Mouse (Mus musculus): ENCODE data around the gene Bsdc1. TPM values are rescaled to one million over a fixed set of nuclear protein-coding genes. Genes with fewer than 3 reads are reported as not detected.
A peak's percentile ranks its signal among the peaks of the same experiment; 100 is the strongest.

Gene Bsdc1
- total RNA-seq, 1 experiment from 2014 or later: 26.4 TPM

GRCm38 (mm10) chr4:129476047-129476446 lies 14.7 kb downstream of the Bsdc1 start:
- no peak for ATAC-seq (replicated peaks; ENCODE audit: low read depth, poor library complexity, severe bottlenecking)

- ATAC-seq (replicated peaks; ENCODE audit: low read depth, poor library complexity, severe bottlenecking): no peak
Observed at GRCm38 (mm10) chr4:129479863-129480262, 18.5 kb downstream of the Bsdc1 start.

- no peak for ATAC-seq (replicated peaks; ENCODE audit: low read depth, poor library complexity, severe bottlenecking)
Observed at GRCm38 (mm10) chr4:129481090-129481489, 19.7 kb downstream of the Bsdc1 start.

- ATAC-seq (replicated peaks; ENCODE audit: low read depth, poor library complexity, severe bottlenecking): no peak; the same call in 1 of the 2 replicates
Observed at GRCm38 (mm10) chr4:129490972-129491880, 29.8 kb downstream of the Bsdc1 start, which contains the start of the genes Tssk3 and Fam229a. Gene Tssk3, minus strand, starts transcription at chr4:129491022. Gene Fam229a, plus strand, starts transcription at chr4:129491190.

GRCm38 (mm10) chr4:129494681-129495080 lies 33.3 kb downstream of the Bsdc1 start:
- no peak for ATAC-seq (replicated peaks; ENCODE audit: low read depth, poor library complexity, severe bottlenecking)

- ATAC-seq (replicated peaks; ENCODE audit: low read depth, poor library complexity, severe bottlenecking): peak; percentile 45
Observed at GRCm38 (mm10) chr4:129495672-129496562, 34.5 kb downstream of the Bsdc1 start.

- peak; percentile 56 for ATAC-seq (replicated peaks; ENCODE audit: low read depth, poor library complexity, severe bottlenecking)
Observed at GRCm38 (mm10) chr4:129496631-129497030, 35.2 kb downstream of the Bsdc1 start.

GRCm38 (mm10) chr4:129498941-129499340 lies 37.6 kb downstream of the Bsdc1 start:
- no peak for ATAC-seq (replicated peaks; ENCODE audit: low read depth, poor library complexity, severe bottlenecking)

- ATAC-seq (replicated peaks; ENCODE audit: low read depth, poor library complexity, severe bottlenecking): no peak
Observed at GRCm38 (mm10) chr4:129500017-129500416, 38.6 kb downstream of the Bsdc1 start.

- ATAC-seq (replicated peaks; ENCODE audit: low read depth, poor library complexity, severe bottlenecking): peak; percentile 72
Observed at GRCm38 (mm10) chr4:129500607-129501566, 39.5 kb downstream of the Bsdc1 start.

- no peak for ATAC-seq (replicated peaks; ENCODE audit: low read depth, poor library complexity, severe bottlenecking)
Observed at GRCm38 (mm10) chr4:129502327-129502888, 41.0 kb downstream of the Bsdc1 start.

GRCm38 (mm10) chr4:129502901-129503444 lies 41.6 kb downstream of the Bsdc1 start:
- ATAC-seq (replicated peaks; ENCODE audit: low read depth, poor library complexity, severe bottlenecking): no peak

- no peak for ATAC-seq (replicated peaks; ENCODE audit: low read depth, poor library complexity, severe bottlenecking)
Observed at GRCm38 (mm10) chr4:129505511-129505910, 44.1 kb downstream of the Bsdc1 start.

GRCm38 (mm10) chr4:129507434-129508236 lies 46.3 kb downstream of the Bsdc1 start:
- peak; percentile 66 for ATAC-seq (replicated peaks; ENCODE audit: low read depth, poor library complexity, severe bottlenecking)

GRCm38 (mm10) chr4:129508237-129508515 lies 46.8 kb downstream of the Bsdc1 start:
- ATAC-seq (replicated peaks; ENCODE audit: low read depth, poor library complexity, severe bottlenecking): no peak

GRCm38 (mm10) chr4:129508834-129509600 lies 47.6 kb downstream of the Bsdc1 start:
- no peak for ATAC-seq (replicated peaks; ENCODE audit: low read depth, poor library complexity, severe bottlenecking)

- ATAC-seq (replicated peaks; ENCODE audit: low read depth, poor library complexity, severe bottlenecking): no peak
Observed at GRCm38 (mm10) chr4:129509650-129510049, 48.3 kb downstream of the Bsdc1 start.

Data from common myeloid progenitor, adult 5-6 weeks (primary cell).